Mouse (Mus musculus): ENCODE results near the gene Gm21149.
"Not testable (repeated sequence)": the region's sequence is repeated elsewhere in the genome, so short reads cannot be mapped to it uniquely, and the experiment has no call there.

- not testable (repeated sequence) for TF ChIP-seq CTCF, POLR2A (IDR thresholded peaks at IDR 0.05; ENCODE audit: extremely low read depth, insufficient read depth, low read length)
These were observed 45.7 kb upstream of the Gm21149 start for GRCm38 (mm10) chr5:15522028-15522427.
